In the genomic region with DNA sequence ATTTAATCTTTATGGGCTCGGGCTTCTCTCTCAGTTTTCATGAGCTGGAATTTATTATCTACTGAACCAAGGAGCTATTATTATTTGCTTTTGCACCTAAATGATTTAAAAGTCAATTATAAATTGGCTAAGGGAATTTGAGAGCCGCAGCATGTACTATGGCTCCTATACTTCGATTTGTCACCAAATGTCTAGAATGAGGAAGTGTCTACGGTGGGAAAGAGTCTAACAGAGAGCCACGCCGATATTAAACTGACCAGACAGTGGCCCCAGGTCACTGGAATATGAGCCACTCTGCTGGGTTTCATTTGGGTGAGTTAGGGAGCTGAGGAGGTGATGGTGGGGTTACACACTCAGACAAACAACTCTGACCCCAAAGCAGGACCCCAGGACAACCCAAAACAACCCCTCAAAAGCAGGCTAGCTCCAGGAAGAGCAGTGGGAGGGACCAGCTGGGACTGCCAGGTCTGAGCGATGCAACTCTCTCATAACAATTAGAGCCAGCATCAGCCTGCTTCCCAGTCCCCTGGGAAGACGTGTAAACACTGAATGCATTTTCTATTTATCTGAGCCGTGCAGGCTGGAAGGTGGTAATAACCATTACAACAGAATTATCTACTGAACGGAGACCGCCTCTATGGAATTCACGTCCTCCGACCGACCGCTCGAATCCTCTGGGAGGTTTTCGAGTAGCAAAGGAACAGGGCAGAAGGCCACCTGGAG, we compare ENCODE assay signal across 7 mouse cellular contexts. TPM values are rescaled to one million over a fixed set of nuclear protein-coding genes. Genes with fewer than 3 reads are reported as not detected.
DNase-seq lines count a peak whose midpoint lies in the region; ATAC-seq and TF ChIP-seq lines count a peak whose summit lies in the region.

No protein-coding gene starts in this region.

- no peaks in the 10 kb centered on the region for H3K36me3 ChIP-seq in hindbrain, embryonic 12.5 days
- no peaks in the 10 kb centered on the region for H3K36me3 ChIP-seq in midbrain, embryonic 10.5 days

- no peak for TF ChIP-seq POLR2A in brain, embryonic 14.5 days (IDR thresholded peaks at IDR 0.05; ENCODE audit: borderline replicate concordance, extremely low read depth, insufficient read depth, insufficient read length, poor library complexity, severe bottlenecking)

- peak overlapping the region; percentile 80 for H3K27ac ChIP-seq in hindbrain, embryonic 12.5 days
- peak overlapping the region; percentile 68 for H3K27ac ChIP-seq in midbrain, embryonic 10.5 days (replicated peaks)

- ATAC-seq in hindbrain, embryonic 12.5 days (ENCODE audit: low FRiP score): peak; percentile 88

- peak; percentile 47 for DNase-seq in MN1 (ENCODE audit: low spot score)
- peak; percentile 79 for DNase-seq in brain, embryonic 14.5 days (ENCODE audit: low read depth)
- DNase-seq in midbrain, embryonic 10.5 days (ENCODE audit: low spot score): no peak
- DNase-seq in right cerebral cortex, postnatal 14 days: no peak
- DNase-seq in thymus, adult 18-20 months: no peak
- DNase-seq in ovary, postnatal 10 days (ENCODE audit: low spot score): no peak

- no peak overlapping the region for H3K9ac ChIP-seq in hindbrain, embryonic 12.5 days

- H3K4me3 ChIP-seq in hindbrain, embryonic 12.5 days: 0 out of 2 replicates have a peak overlapping the region, but pooled peaks have one; percentile 1
- peak overlapping the region; percentile 5 for H3K4me3 ChIP-seq in midbrain, embryonic 10.5 days

- no peak for TF ChIP-seq CTCF in brain, embryonic 14.5 days (IDR thresholded peaks at IDR 0.05; ENCODE audit: borderline replicate concordance, extremely low read depth, insufficient read depth, insufficient read length)

- peaks cover 39% of the 10 kb centered on the region for H3K4me1 ChIP-seq in hindbrain, embryonic 12.5 days
- H3K4me1 ChIP-seq in midbrain, embryonic 10.5 days: peaks cover 46% of the 10 kb centered on the region

- WGBS in hindbrain, embryonic 12.5 days: 16% methylated on average over 17 of the region's 17 CpGs
- WGBS in midbrain, embryonic 10.5 days: 22% methylated on average over 17 of the region's 17 CpGs

- H3K27me3 ChIP-seq in hindbrain, embryonic 12.5 days: peaks cover 7% of the 10 kb centered on the region; the same call in 1 of the 2 replicates
- H3K27me3 ChIP-seq in midbrain, embryonic 10.5 days (ENCODE audit: low read depth, poor library complexity, severe bottlenecking): peaks cover 45% of the 10 kb centered on the region

- H3K4me2 ChIP-seq in hindbrain, embryonic 12.5 days (replicated peaks): peak overlapping the region; percentile 40

- H3K9me3 ChIP-seq in hindbrain, embryonic 12.5 days (replicated peaks): no peaks in the 10 kb centered on the region
- H3K9me3 ChIP-seq in midbrain, embryonic 10.5 days (replicated peaks): no peaks in the 10 kb centered on the region

RNA-seq across cellular contexts. Expression of gene Cd247, which starts 45.6 kb away (rescaled TPM):
- polyA plus RNA-seq in brain, embryonic 14.5 days (2012; rRNA removed): 0.79 and 1.0 TPM in 2 replicates
- polyA plus RNA-seq in hindbrain, embryonic 12.5 days (2016; fragmentation: Nextera tagmentation; extraction: Ambion mirVana): 1.3 and 1.5 TPM in 2 replicates
- 1.6 and 2.7 TPM in 2 replicates for polyA plus RNA-seq in midbrain, embryonic 10.5 days (2016; fragmentation: Nextera tagmentation; extraction: Ambion mirVana)

Comparison
In these comparisons a context has a peak if more than half of its experiments do, and no peak if none do; other contexts are left out.
1. DNase-seq: peak in MN1 (single experiment) and brain, embryonic 14.5 days (single experiment); none in midbrain, embryonic 10.5 days (single experiment), right cerebral cortex, postnatal 14 days (single experiment), thymus, adult 18-20 months (0 of 2) and ovary, postnatal 10 days (single experiment).